Mouse (Mus musculus) liver, postnatal 0 days (tissue): ENCODE measurements around the gene Nfrkb. TPM values are rescaled to one million over a fixed set of nuclear protein-coding genes. Genes with fewer than 3 reads are reported as not detected.
A peak's percentile ranks its signal among the peaks of the same experiment; 100 is the strongest.

Experiments used
- ATAC-seq: fragments of 200-750 bp; cut with Nextera tagmentation; 2 replicates; pipeline ENCODE4 v1.8.0; 2017; ENCODE audit warnings: mild to moderate bottlenecking, moderate library complexity
- DNase-seq: peaks from one replicate; pipeline ENCODE4 v3.0.0-alpha.2; 2016
- H3K27ac ChIP-seq: fragments of 300-500 bp; sonication (generic); 2 replicates; pipeline ENCODE4 v1.5.1; 2014; ENCODE audit warnings: antibody characterized with exemption, moderate library complexity, mild to moderate bottlenecking, low read depth
- H3K27me3 ChIP-seq: fragments of 300-500 bp; sonication (generic); 2 replicates; pipeline ENCODE4 v1.6.1; 2014; ENCODE audit warnings: low read length, control low read depth, mixed read lengths; ENCODE audit not compliant: insufficient read depth
- H3K36me3 ChIP-seq: fragments of 300-500 bp; sonication (generic); replicated peaks from 2 replicates; pipeline ENCODE4 v1.6.1; 2014; ENCODE audit warnings: mild to moderate bottlenecking, control low read depth, low read length, moderate library complexity, mixed read lengths; ENCODE audit not compliant: insufficient read depth
- H3K4me1 ChIP-seq: fragments of 300-500 bp; sonication (generic); 2 replicates; pipeline ENCODE4 v1.6.1; 2014; ENCODE audit warnings: antibody characterized with exemption, mild to moderate bottlenecking, control low read depth; ENCODE audit not compliant: insufficient read depth
- H3K4me2 ChIP-seq: fragments of 300-500 bp; sonication (generic); 2 replicates; pipeline ENCODE4 v1.6.1; 2014; ENCODE audit warnings: low read depth, mild to moderate bottlenecking, low read length, moderate library complexity, mixed read lengths
- H3K4me3 ChIP-seq: fragments of 300-500 bp; sonication (generic); 2 replicates; pipeline ENCODE4 v1.5.1; 2014; ENCODE audit warnings: low read depth, low read length
- H3K9ac ChIP-seq: fragments of 300-500 bp; sonication (generic); replicated peaks from 2 replicates; pipeline ENCODE4 v1.6.1; 2014; ENCODE audit warnings: mild to moderate bottlenecking, moderate library complexity
- H3K9me3 ChIP-seq: fragments of 300-500 bp; sonication (generic); 2 replicates; pipeline ENCODE4 v1.6.1; 2016; ENCODE audit warnings: mild to moderate bottlenecking, control low read depth, low read length, mixed read lengths
- CTCF ChIP-seq: sonication (generic); IDR thresholded peaks from 2 replicates; pipeline ENCODE4 v1.5.1; 2016; ENCODE audit warnings: antibody characterized with exemption, low read depth
- EP300 ChIP-seq: IDR thresholded peaks from 2 replicates; pipeline ENCODE4 v1.6.1; 2016; ENCODE audit warnings: antibody characterized with exemption, low read depth, mild to moderate bottlenecking
- WGBS: fragments of 180-500 bp; shearing (Covaris S2); extraction: QIAGEN DNeasy Blood & Tissue Kit; methylation state at CpG from one replicate; pipeline ENCODE4 v1.1.7; 2014; ENCODE audit not compliant: insufficient replicate concordance; 5-methylcytosine and 5-hydroxymethylcytosine counted together
- polyA plus RNA-seq: library from polyadenylated mRNA; unstranded; fragments of >200 nt; fragmentation: Nextera tagmentation; extraction: Ambion mirVana; gene quantifications from 2 replicates; pipeline ENCODE4 v1.2.1, GENCODE M21; 2015

The Nfrkb gene
- 5.3 TPM in 2 replicates for polyA plus RNA-seq

DNA sequence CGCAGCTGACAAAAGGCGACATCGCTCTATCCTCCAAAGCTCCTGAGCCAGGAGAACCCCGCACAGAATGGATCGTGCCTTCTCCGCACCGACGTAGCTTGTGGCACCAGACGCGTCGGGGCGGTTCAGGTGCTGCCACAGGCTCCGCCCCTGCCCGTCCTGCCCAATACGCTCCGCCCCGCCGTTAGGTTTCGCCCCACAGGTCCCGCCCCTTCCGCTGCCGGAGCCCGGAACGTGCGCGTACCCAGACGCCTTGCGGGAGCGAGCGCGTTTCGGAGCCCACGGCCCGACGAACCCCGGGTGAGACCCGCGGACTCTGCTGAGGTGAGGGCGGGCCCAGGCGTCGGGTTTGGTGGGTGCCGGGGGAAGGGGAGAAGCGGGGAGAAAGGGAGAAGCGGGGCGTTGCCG, at the start of gene Nfrkb:
Gene Nfrkb (plus strand): TSS at position 246 of the 408 bp plus-strand sequence.
- ATAC-seq (peak; percentile 98), DNase-seq (peak; percentile 98)
- Histone ChIP-seq H3K27me3 (no peaks in the 10 kb centered on the region), H3K4me2 (peak within 1 kb of the TSS; percentile 87), H3K4me1 (peaks cover 17% of the 10 kb centered on the region), H3K9me3 (no peaks in the 10 kb centered on the region), H3K36me3 (peaks cover under 1% of the 10 kb centered on the region), H3K4me3 (peak within 1 kb of the TSS; percentile 98), H3K27ac (peak within 1 kb of the TSS; percentile 73), H3K9ac (peak within 1 kb of the TSS; percentile 93)
- under 1% methylated on average over 36 of the region's 46 CpGs for WGBS
- TF ChIP-seq EP300, result no peak
- TF ChIP-seq CTCF, result no peak

DNA sequence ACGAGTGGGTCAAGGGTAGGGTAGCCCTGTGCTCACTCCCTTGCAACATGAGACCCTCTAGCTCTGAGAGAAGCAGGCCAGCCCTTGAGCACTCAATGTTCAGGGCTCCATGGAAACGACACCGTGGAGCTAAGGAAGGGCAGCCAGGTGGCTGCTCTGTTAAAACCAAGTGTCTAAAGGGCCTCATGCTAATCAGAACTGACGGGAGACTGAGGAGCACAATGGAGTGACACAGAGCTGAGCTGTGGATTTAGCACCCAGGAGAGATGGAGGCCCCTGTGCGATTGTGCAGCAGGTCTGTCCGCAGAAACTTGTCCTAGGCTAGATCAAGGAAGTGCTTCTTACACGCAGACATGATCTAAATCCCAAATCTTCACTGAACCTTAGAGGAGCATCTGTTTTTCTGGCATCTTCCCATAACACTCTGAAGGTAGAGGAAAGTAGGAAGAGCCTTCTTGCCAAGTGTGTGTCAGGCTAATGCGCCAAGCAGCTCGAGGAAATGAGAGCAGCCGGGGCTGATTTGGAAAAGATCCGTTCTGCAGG, 41.6 kb upstream of the Nfrkb start:
- no peaks in the 10 kb centered on the region for H3K9me3 ChIP-seq
- no peak overlapping the region for H3K27ac ChIP-seq
- H3K4me1 ChIP-seq, result no peaks in the 10 kb centered on the region
- TF ChIP-seq CTCF, result no peak
- TF ChIP-seq EP300, result no peak
- H3K36me3 ChIP-seq, result peaks cover 9% of the 10 kb centered on the region
- ATAC-seq (no peak), DNase-seq (no peak)
- H3K4me3 ChIP-seq, result no peak overlapping the region
- no peak overlapping the region for H3K9ac ChIP-seq
- H3K4me2 ChIP-seq, result no peak overlapping the region
- 81% methylated on average over 11 of the region's 11 CpGs for WGBS
- H3K27me3 ChIP-seq, result no peaks in the 10 kb centered on the region

- TF ChIP-seq EP300 (no peak), CTCF (no peak)
- ATAC-seq (no peak), DNase-seq (no peak)
- Histone ChIP-seq H3K27ac (no peak overlapping the region), H3K4me1 (no peaks in the 10 kb centered on the region), H3K4me2 (no peak overlapping the region), H3K27me3 (no peaks in the 10 kb centered on the region), H3K4me3 (no peak overlapping the region), H3K9ac (no peak overlapping the region), H3K9me3 (no peaks in the 10 kb centered on the region), H3K36me3 (peaks cover 9% of the 10 kb centered on the region)
- WGBS, result 81% methylated on average over 15 of the region's 15 CpGs
Measured at GRCm38 (mm10) chr9:31346575-31347080, 39.4 kb upstream of the Nfrkb start.

- no peak overlapping the region for H3K9ac ChIP-seq
- H3K4me2 ChIP-seq, result no peak overlapping the region
- ATAC-seq (no peak), DNase-seq (no peak)
- H3K36me3 ChIP-seq, result peaks cover 9% of the 10 kb centered on the region
- no peaks in the 10 kb centered on the region for H3K27me3 ChIP-seq
- H3K9me3 ChIP-seq, result no peaks in the 10 kb centered on the region
- TF ChIP-seq EP300, result no peak
- TF ChIP-seq CTCF, result no peak
- H3K4me1 ChIP-seq, result peaks cover 7% of the 10 kb centered on the region; the same call in 1 of the 2 replicates
- no peak overlapping the region for H3K27ac ChIP-seq
- 82% methylated on average over 4 of the region's 4 CpGs for WGBS
- no peak overlapping the region for H3K4me3 ChIP-seq
Measured at GRCm38 (mm10) chr9:31348458-31348857, 37.5 kb upstream of the Nfrkb start.

DNA sequence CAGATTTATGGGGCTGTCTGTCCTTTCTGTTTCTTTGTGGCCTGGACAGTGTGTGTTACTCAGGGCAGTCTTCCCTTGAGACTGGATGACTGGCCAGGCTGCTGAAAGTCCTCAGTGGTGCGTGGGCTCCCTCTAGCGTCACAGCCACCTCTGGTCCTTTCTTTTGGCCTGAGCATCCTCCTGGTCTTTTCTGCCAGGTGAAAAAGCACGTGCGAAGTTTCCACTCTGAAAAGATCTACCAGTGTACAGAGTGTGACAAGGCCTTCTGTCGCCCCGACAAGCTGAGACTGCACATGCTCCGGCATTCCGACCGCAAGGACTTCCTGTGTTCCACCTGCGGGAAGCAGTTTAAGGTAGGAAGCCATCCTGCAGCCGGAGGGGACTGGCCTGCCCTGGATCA, 37.1 kb upstream of the Nfrkb start:
- H3K4me2 ChIP-seq, result no peak overlapping the region
- WGBS, result 64% methylated on average over 11 of the region's 11 CpGs
- ATAC-seq, result no peak

GRCm38 (mm10) chr9:31352716-31353115, 33.3 kb upstream of the Nfrkb start:
- H3K9ac ChIP-seq, result no peak overlapping the region
- no peak overlapping the region for H3K4me3 ChIP-seq
- no peak overlapping the region for H3K27ac ChIP-seq
- peaks cover 7% of the 10 kb centered on the region; the same call in 1 of the 2 replicates for H3K4me1 ChIP-seq
- no peak for ATAC-seq
- no peak for DNase-seq
- H3K27me3 ChIP-seq, result no peaks in the 10 kb centered on the region
- H3K36me3 ChIP-seq, result 0 out of 2 replicates have a peak, but pooled peaks cover 3% of the 10 kb centered on the region
- TF ChIP-seq CTCF (no peak), EP300 (no peak)
- no peak overlapping the region for H3K4me2 ChIP-seq
- 59% methylated on average over 2 of the region's 2 CpGs for whole genome bisulfite sequencing
- H3K9me3 ChIP-seq, result no peaks in the 10 kb centered on the region

More for the DNA sequence above, 37.1 kb upstream of the Nfrkb start:
- TF ChIP-seq CTCF (peak; percentile 92), EP300 (no peak)
- Histone ChIP-seq H3K27me3 (no peaks in the 10 kb centered on the region), H3K9me3 (no peaks in the 10 kb centered on the region), H3K27ac (no peak overlapping the region), H3K9ac (no peak overlapping the region), H3K36me3 (peaks cover 9% of the 10 kb centered on the region), H3K4me1 (peaks cover 7% of the 10 kb centered on the region; the same call in 1 of the 2 replicates), H3K4me3 (no peak overlapping the region)
- peak; percentile 77 for DNase-seq
